Mouse (Mus musculus): ENCODE data around the gene Metrnl. TPM values are rescaled to one million over a fixed set of nuclear protein-coding genes. Genes with fewer than 3 reads are reported as not detected.

Metrnl gene
- polyA plus RNA-seq, 1 experiment from 2014 or later, result 4.8 TPM

DNA sequence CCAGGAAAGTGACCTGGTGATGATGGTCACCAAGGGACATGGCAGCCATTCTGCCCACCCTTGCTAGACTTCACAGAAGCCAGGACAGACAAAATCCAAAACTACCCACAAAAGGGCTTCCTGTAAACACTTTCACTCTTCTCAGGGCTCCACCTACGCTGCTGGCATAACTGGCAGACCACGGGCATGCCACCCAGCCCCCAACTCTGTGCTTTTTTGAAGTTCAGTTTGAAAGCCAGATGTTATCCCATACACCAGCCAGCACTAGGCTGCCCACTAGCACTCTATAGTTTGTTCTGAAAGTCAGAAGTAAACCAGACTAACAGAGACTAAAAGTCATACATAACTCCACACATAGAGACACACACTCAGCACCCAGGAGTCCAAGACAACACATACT, 13.3 kb upstream of the Metrnl start:
- no peak overlapping the region for H3K4me3 ChIP-seq
- H3K9ac ChIP-seq, result no peak overlapping the region
- 56% methylated on average over 2 of the region's 2 CpGs for WGBS (ENCODE audit: insufficient replicate concordance)
- ATAC-seq, result no peak
- 0 out of 2 replicates have a peak, but pooled peaks cover 3% of the 10 kb centered on the region for H3K27me3 ChIP-seq (replicated peaks)
- no peaks in the 10 kb centered on the region for H3K4me1 ChIP-seq
- no peaks in the 10 kb centered on the region for H3K36me3 ChIP-seq
- no peak overlapping the region for H3K4me2 ChIP-seq
- no peak overlapping the region for H3K27ac ChIP-seq
- H3K9me3 ChIP-seq (replicated peaks), result no peaks in the 10 kb centered on the region

DNA sequence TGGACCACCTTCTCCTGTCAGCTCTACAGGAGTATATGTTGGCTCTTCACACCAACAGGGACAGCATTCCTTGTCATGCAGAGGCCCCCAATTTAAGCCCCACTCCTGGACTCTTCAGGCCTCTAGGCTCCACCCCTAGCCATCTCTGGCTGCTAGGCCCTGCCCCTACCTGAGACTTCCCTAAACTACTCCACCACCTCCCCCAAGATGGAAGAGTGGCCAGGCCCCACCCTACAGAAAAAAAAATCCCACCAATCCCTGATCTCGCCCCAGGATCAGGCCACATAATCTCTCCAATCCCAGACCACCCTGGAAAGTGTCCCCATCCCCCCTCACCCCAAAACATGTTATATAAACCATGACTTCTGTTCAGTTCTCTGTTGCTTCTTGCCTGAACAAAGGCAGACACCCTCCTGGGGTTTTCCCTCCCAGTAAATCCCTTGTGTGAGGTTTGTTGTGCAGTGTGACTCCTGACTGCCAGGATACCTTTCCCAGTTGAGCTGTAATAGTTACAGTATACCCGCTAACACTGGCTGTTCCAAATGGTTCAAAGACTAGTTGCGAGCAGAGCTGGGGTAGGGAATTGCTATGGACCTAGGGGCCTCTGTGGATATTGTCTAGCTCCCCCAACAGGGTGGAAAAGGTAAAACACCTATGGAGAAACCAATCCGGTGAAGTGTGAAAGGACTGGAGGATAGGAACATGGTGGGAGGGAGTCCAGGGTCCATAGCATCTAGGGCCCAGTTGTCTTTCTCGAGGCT, 5.9 kb upstream of the Metrnl start:
- no peak overlapping the region for H3K4me3 ChIP-seq
- H3K4me1 ChIP-seq, result no peaks in the 10 kb centered on the region
- 59% methylated on average over 5 of the region's 5 CpGs for WGBS (ENCODE audit: insufficient replicate concordance)
- 0 out of 2 replicates have a peak, but pooled peaks cover 16% of the 10 kb centered on the region for H3K27me3 ChIP-seq (replicated peaks)
- no peak overlapping the region for H3K9ac ChIP-seq
- ATAC-seq, result no peak
- H3K27ac ChIP-seq, result no peak overlapping the region
- H3K36me3 ChIP-seq, result no peaks in the 10 kb centered on the region
- H3K9me3 ChIP-seq (replicated peaks), result no peaks in the 10 kb centered on the region
- no peak overlapping the region for H3K4me2 ChIP-seq

DNA sequence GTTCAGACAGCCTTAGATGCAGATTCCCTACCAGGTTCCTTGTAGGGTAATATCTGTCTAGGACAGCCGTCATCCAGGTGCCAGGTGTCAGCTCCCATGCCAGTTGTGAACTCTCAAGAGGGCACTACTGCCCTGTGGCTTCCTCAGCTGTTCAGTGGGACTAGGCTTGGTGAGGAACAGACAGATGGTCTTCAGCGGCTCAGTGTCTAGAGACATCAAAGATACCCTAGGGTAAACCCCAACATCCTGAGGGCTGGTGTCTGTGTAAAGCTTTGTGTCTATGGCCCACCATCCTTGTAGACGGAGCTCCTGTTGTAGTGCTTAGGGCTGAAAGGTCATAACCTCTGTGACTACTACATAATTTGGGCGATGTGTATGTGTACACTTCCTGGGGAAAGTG, 4.1 kb upstream of the Metrnl start:
- Histone ChIP-seq H3K9me3 (replicated peaks) (no peaks in the 10 kb centered on the region), H3K27me3 (replicated peaks) (peaks cover 31% of the 10 kb centered on the region), H3K4me2 (no peak overlapping the region), H3K36me3 (no peaks in the 10 kb centered on the region), H3K27ac (no peak overlapping the region), H3K4me3 (no peak overlapping the region), H3K9ac (no peak overlapping the region), H3K4me1 (peaks cover 3% of the 10 kb centered on the region; the same call in 1 of the 2 replicates)
- WGBS (ENCODE audit: insufficient replicate concordance), result 66% methylated on average over 4 of the region's 4 CpGs
- ATAC-seq, result no peak

DNA sequence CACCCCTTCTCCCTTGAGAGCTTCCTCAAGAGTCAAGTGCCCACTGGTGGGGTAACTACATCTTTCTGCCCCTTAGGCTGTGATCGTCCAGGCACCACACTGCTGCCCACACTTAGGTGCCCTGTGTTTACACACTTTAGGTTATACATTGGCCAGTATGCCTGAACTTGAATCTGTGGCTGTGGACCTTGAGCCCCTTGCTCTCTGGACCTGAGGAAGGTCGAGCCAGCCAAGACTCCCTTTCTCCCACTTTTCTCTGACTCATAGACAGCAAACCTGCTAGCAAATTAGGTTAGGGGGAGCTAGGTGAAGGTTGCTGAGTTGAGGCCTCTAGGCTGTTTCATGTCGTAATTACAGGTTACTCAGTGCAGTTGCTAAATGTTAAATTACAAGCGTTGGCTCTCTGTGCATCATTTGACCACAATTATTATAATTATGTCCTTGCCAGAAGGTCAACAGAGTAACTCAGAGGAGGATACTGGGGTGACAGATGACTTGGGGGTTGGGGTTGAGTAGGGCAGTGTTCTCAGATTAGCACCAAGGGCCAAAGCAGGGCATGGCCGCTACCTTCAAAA, 2.9 kb upstream of the Metrnl start:
- H3K4me2 ChIP-seq, result no peak overlapping the region
- no peak for ATAC-seq
- no peak overlapping the region for H3K27ac ChIP-seq
- no peaks in the 10 kb centered on the region for H3K36me3 ChIP-seq
- H3K9me3 ChIP-seq (replicated peaks), result no peaks in the 10 kb centered on the region
- H3K4me1 ChIP-seq, result peaks cover 13% of the 10 kb centered on the region
- 61% methylated on average over 5 of the region's 5 CpGs for WGBS (ENCODE audit: insufficient replicate concordance)
- H3K27me3 ChIP-seq (replicated peaks), result peaks cover 43% of the 10 kb centered on the region
- no peak overlapping the region for H3K4me3 ChIP-seq
- no peak overlapping the region for H3K9ac ChIP-seq

DNA sequence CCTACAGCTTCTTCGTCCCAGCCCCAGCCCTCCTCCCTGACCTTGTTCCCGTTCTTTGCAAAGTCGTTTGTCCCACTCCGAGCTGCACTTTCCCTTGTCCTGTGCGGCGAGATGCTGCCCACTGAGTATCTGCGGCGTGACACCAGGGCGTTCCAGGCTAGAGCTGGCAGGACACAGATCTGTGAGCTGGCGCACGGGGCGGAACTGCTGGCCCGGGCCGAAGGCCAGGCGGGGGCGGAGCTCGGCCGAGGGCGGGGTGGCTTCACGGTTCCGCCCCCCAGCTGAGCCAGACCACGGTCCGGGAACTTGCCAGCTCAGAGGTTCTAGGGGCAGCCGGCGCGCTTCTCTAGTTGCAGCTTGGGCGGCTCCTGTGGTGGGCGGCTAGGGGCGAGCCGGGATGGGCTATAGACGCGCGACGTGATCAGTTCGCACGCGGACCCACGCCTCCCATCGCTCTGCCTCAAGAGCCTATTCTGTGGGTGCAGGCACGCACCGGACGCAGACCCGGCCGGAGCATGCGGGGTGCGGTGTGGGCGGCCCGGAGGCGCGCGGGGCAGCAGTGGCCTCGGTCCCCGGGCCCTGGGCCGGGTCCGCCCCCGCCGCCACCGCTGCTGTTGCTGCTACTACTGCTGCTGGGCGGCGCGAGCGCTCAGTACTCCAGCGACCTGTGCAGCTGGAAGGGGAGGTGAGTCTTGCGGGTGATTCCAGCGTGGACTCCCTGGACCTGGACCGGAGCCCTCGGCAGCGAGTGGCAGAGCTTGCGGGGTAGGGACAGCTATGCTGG, 959 bp downstream of the Metrnl start:
- WGBS (ENCODE audit: insufficient replicate concordance), result 2% methylated on average over 69 of the region's 69 CpGs
- Histone ChIP-seq H3K4me1 (peaks cover 16% of the 10 kb centered on the region), H3K9ac (peak overlapping the region; percentile 40), H3K9me3 (replicated peaks) (no peaks in the 10 kb centered on the region), H3K36me3 (no peaks in the 10 kb centered on the region), H3K4me2 (peak overlapping the region; percentile 83), H3K27me3 (replicated peaks) (peaks cover 72% of the 10 kb centered on the region), H3K27ac (no peak overlapping the region), H3K4me3 (peak overlapping the region; percentile 58)
- peak; percentile 78 for ATAC-seq

DNA sequence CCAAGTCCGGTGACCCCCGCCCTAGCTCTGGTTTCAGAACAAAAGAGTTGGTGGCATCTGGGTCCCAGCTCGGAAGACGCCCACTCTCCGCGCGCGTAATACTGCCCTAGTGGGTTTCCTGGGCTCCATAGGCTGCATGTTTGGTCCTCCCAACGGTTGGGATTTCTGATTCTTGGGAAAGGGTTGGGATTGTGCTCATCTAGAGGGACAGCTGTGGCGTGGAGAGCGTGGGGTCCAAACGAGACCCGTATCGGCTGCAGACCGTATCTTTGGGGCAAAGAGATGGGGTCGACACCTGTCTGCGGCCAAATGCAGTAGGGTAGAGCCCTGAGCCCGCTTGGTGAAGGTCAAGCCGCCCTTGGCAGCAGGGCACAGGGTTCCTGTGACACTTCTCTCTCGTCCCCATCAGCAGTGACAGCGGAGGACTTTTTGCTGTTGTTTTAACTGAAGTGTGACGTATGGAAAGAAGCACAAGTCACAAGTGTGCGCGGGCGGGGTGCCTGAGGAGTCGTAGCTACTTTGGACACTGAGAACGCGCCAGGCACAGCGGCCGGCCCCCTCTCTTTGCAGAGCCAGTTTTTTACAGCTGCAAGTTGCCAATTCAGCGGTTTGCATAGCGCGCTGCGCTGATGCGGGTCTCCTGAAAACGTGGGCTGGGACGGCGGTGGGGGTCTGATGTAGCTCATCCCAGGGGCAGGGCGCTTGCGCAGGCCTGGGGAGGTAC, 1.7 kb downstream of the Metrnl start:
- 2% methylated on average over 40 of the region's 40 CpGs for WGBS (ENCODE audit: insufficient replicate concordance)
- H3K4me3 ChIP-seq, result peak overlapping the region; percentile 58
- peaks cover 16% of the 10 kb centered on the region for H3K4me1 ChIP-seq
- H3K36me3 ChIP-seq, result no peaks in the 10 kb centered on the region
- peak overlapping the region; percentile 83 for H3K4me2 ChIP-seq
- H3K27ac ChIP-seq, result no peak overlapping the region
- ATAC-seq, result no peak
- peaks cover 79% of the 10 kb centered on the region for H3K27me3 ChIP-seq (replicated peaks)
- peak overlapping the region; percentile 40 for H3K9ac ChIP-seq
- no peaks in the 10 kb centered on the region for H3K9me3 ChIP-seq (replicated peaks)

DNA sequence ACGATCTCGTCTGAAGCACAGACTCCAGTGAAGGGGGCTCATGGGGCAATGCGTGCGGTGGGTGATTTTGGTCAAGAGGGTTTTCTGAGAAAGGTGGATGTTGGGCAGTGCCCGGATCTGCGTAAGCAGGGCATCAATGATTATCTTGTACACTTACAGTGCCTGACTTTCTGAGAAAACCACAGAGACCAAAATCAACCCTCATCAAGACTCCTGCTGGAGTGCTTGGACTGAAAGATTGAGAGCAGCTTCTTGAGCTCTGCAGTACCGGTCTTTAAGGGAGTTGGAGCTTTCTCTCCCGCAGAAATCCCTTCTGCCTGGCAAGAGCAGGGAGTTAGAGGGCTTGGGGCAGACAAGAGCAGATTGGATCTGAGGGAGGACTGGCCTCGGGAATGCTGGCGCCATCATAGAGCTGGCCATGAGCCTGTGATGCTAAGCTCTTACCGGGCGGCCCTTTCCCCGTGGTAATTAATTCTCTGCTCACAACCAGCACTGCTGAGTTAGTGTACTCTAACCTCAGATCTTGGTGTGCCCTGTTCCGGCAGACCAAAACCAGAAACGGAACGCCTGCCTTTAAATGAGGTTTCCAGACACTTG, 2.4 kb downstream of the Metrnl start:
- ATAC-seq, result no peak
- Histone ChIP-seq H3K4me3 (peak overlapping the region; percentile 58), H3K4me2 (peak overlapping the region; percentile 83), H3K27me3 (replicated peaks) (peaks cover 81% of the 10 kb centered on the region), H3K36me3 (no peaks in the 10 kb centered on the region), H3K9me3 (replicated peaks) (no peaks in the 10 kb centered on the region), H3K9ac (no peak overlapping the region), H3K4me1 (peaks cover 16% of the 10 kb centered on the region), H3K27ac (no peak overlapping the region)
- WGBS (ENCODE audit: insufficient replicate concordance), result 16% methylated on average over 16 of the region's 16 CpGs

DNA sequence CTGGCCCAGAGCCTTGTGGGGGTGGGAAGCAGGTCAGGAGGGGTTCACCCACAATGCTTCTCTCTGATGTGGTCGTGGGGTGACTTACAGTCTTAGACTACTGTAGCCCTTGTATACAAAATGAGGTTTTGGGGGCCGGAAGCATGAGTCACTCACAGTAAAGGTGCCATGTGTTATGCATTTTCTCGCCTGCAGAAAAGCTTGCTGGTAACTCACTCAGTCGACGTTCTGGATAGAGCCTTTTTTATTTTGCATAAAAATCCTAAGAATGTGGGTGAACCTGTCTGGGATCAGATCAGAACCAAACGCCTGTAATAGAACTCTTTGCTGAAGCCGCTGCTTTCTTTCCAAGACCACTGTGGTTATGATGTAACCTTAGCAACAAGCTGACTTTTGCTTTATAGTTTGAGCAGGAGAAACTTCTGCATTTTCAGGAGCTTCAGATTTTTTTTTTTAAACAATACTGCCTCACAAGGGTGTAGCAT, 5.2 kb downstream of the Metrnl start:
- Histone ChIP-seq H3K36me3 (no peaks in the 10 kb centered on the region), H3K9ac (no peak overlapping the region), H3K9me3 (replicated peaks) (no peaks in the 10 kb centered on the region), H3K27ac (no peak overlapping the region), H3K4me1 (peaks cover 16% of the 10 kb centered on the region), H3K4me3 (no peak overlapping the region), H3K4me2 (no peak overlapping the region), H3K27me3 (replicated peaks) (peaks cover 73% of the 10 kb centered on the region)
- no peak for ATAC-seq
- WGBS (ENCODE audit: insufficient replicate concordance), result 25% methylated on average over 7 of the region's 7 CpGs

DNA sequence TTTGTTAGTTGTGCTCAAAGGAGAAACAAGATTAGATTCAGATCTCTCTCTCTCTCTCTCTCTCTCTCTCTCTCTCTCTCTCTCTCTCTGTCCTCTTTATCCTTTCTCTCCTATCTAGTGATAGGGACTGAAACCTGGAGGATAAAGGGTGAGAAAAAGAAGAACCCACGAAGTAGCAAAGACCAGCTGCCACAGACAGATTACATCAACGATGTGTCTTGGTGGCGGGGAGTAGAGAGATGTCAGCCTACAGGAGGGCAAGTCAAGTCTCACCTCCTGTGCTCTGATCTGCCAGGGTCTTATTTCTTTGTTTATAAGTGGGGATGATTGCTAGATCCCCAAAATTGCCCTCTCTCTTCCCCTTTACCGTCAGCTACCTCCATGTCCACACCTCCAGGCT, 7.9 kb downstream of the Metrnl start:
- no peak overlapping the region for H3K9ac ChIP-seq
- peaks cover 46% of the 10 kb centered on the region for H3K27me3 ChIP-seq (replicated peaks)
- no peaks in the 10 kb centered on the region for H3K9me3 ChIP-seq (replicated peaks)
- 39% methylated on average over 4 of the region's 4 CpGs for WGBS (ENCODE audit: insufficient replicate concordance)
- ATAC-seq, result no peak
- no peaks in the 10 kb centered on the region for H3K4me1 ChIP-seq
- no peaks in the 10 kb centered on the region for H3K36me3 ChIP-seq
- no peak overlapping the region for H3K27ac ChIP-seq
- no peak overlapping the region for H3K4me2 ChIP-seq
- H3K4me3 ChIP-seq, result no peak overlapping the region

DNA sequence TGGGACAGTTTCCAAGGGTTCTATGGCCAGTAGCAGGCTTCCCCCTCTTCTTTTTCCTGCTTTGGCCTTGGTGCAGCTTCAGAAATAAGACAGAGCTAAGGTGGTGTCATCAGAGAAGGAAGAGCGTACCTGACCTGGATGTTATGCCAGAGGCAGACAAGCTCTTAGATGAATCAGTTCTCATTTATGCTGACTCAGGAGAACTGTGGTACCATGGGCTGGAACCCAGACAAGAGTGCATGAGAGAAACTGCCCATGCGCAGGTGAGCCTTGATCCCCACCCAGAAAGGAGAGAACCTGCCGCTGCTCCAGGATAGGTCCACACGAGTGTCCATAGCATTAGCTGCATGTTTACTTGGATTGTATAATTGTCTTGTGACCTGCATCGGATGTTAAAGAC, 8.9 kb downstream of the Metrnl start:
- Histone ChIP-seq H3K27me3 (replicated peaks) (peaks cover 36% of the 10 kb centered on the region), H3K4me2 (no peak overlapping the region), H3K4me1 (no peaks in the 10 kb centered on the region), H3K36me3 (no peaks in the 10 kb centered on the region), H3K9me3 (replicated peaks) (no peaks in the 10 kb centered on the region), H3K4me3 (no peak overlapping the region), H3K27ac (no peak overlapping the region), H3K9ac (no peak overlapping the region)
- ATAC-seq, result no peak
- 79% methylated on average over 5 of the region's 5 CpGs for WGBS (ENCODE audit: insufficient replicate concordance)

DNA sequence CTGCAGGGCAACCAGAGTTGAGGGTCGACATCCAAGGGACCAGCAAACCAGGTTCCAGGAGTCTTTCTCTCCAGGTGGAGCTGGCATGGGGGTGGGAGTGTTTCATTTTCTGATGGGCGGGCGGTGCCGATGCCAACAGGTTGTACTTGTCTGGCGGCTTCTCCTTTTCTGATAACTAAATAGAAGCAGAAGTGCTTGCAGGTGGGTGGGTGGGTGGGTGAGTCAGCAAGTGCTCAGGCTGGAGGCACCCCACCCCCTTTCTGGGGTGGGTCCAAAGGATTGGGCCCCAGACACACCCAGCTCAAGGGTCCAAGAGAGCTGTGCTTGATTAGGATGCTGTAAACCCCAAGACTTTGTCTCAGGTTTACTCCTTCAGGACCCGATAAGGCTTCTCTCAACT, 11.6 kb downstream of the Metrnl start:
- no peak overlapping the region for H3K27ac ChIP-seq

More for the DNA sequence above, 11.6 kb downstream of the Metrnl start:
- no peaks in the 10 kb centered on the region for H3K36me3 ChIP-seq
- no peak overlapping the region for H3K9ac ChIP-seq
- peaks cover 18% of the 10 kb centered on the region for H3K27me3 ChIP-seq (replicated peaks)
- no peak overlapping the region for H3K4me3 ChIP-seq
- WGBS (ENCODE audit: insufficient replicate concordance), result 47% methylated on average over 6 of the region's 6 CpGs
- no peak for ATAC-seq
- H3K9me3 ChIP-seq (replicated peaks), result no peaks in the 10 kb centered on the region
- H3K4me1 ChIP-seq, result no peaks in the 10 kb centered on the region
- no peak overlapping the region for H3K4me2 ChIP-seq

All from liver, embryonic 12.5 days (tissue).